Mouse (Mus musculus) hindbrain, embryonic 12.5 days (tissue): ENCODE measurements at regions not wholly inside any gene's neighbourhood (a gene's known extent, or its start where the extent isn't known, plus 50 kb on each side); places are given as distances from the start of the nearest gene placed in this dataset.
A peak's percentile ranks its signal among the peaks of the same experiment; 100 is the strongest.

Source experiments
- ATAC-seq: fragments of 200-750 bp; cut with Nextera tagmentation; 2 replicates; pipeline ENCODE4 v1.8.0; 2017; ENCODE audit warnings: moderate TSS enrichment; ENCODE audit not compliant: low FRiP score
- H3K27ac ChIP-seq: fragments of 300-500 bp; sonication (generic); 2 replicates; pipeline ENCODE4 v1.5.1; 2016; ENCODE audit warnings: mild to moderate bottlenecking
- H3K27me3 ChIP-seq: fragments of 300-500 bp; sonication (generic); 2 replicates; pipeline ENCODE4 v1.6.1; 2016; ENCODE audit warnings: mild to moderate bottlenecking
- H3K36me3 ChIP-seq: fragments of 300-500 bp; sonication (generic); 2 replicates; pipeline ENCODE4 v1.6.1; 2016; ENCODE audit warnings: mild to moderate bottlenecking
- H3K4me1 ChIP-seq: fragments of 300-500 bp; sonication (generic); 2 replicates; pipeline ENCODE4 v1.6.1; 2016
- H3K4me2 ChIP-seq: fragments of 300-500 bp; sonication (generic); replicated peaks from 2 replicates; pipeline ENCODE4 v1.6.1; 2016; ENCODE audit warnings: mild to moderate bottlenecking
- H3K4me3 ChIP-seq: fragments of 300-500 bp; sonication (generic); 2 replicates; pipeline ENCODE4 v1.5.1; 2016; ENCODE audit warnings: mild to moderate bottlenecking
- H3K9ac ChIP-seq: fragments of 300-500 bp; sonication (generic); 2 replicates; pipeline ENCODE4 v1.6.1; 2016; ENCODE audit warnings: mild to moderate bottlenecking, moderate library complexity
- H3K9me3 ChIP-seq: fragments of 300-500 bp; sonication (generic); replicated peaks from 2 replicates; pipeline ENCODE4 v1.6.1; 2016; ENCODE audit warnings: mild to moderate bottlenecking
- WGBS: fragments of 180-500 bp; shearing (Covaris S2); methylation state at CpG from one replicate; pipeline ENCODE4 v1.1.7; 2016; 5-methylcytosine and 5-hydroxymethylcytosine counted together

GRCm38 (mm10) chr4:127598610-127599009 is 240.6 kb upstream of the Gjb5 start:
- 79% methylated on average over 3 of the region's 3 CpGs for WGBS
- H3K9me3 ChIP-seq = no peaks in the 10 kb centered on the region
- no peak overlapping the region for H3K4me3 ChIP-seq
- H3K9ac ChIP-seq = no peak overlapping the region
- no peak overlapping the region for H3K27ac ChIP-seq
- no peak overlapping the region for H3K4me2 ChIP-seq
- no peaks in the 10 kb centered on the region for H3K27me3 ChIP-seq
- ATAC-seq = no peak
- H3K36me3 ChIP-seq = no peaks in the 10 kb centered on the region
- H3K4me1 ChIP-seq = peaks cover 9% of the 10 kb centered on the region; the same call in 1 of the 2 replicates

DNA sequence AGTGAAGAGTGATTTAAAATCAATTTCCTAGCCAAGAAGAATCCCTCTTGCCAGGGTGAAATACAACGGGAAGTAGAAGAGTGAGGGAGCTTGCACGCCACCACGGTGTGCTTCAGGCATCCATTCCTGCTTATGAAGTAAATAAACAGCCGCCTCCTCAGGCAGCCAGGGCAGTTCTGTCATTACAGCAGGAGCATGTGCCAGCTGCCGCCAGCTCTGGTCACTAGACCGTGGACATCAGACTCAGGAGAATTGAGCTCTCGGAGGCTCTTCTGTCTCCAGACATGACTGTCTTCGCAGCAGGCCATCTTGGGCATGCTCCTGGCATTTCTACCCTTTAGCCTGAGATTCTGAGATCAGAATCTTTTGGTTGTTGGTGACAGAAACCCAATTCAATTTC is 236.1 kb upstream of the Gjb5 start:
- Histone ChIP-seq H3K4me1 (0 out of 2 replicates have a peak, but pooled peaks cover 3% of the 10 kb centered on the region), H3K36me3 (no peaks in the 10 kb centered on the region), H3K4me3 (no peak overlapping the region), H3K4me2 (no peak overlapping the region), H3K9me3 (no peaks in the 10 kb centered on the region), H3K27me3 (no peaks in the 10 kb centered on the region), H3K27ac (no peak overlapping the region), H3K9ac (no peak overlapping the region)
- ATAC-seq = no peak
- 68% methylated on average over 8 of the region's 8 CpGs for WGBS

- WGBS = 54% methylated on average over 3 of the region's 3 CpGs
- no peaks in the 10 kb centered on the region for H3K36me3 ChIP-seq
- no peak for ATAC-seq
- no peak overlapping the region for H3K27ac ChIP-seq
- no peak overlapping the region for H3K4me3 ChIP-seq
- H3K9ac ChIP-seq = no peak overlapping the region
- H3K4me2 ChIP-seq = no peak overlapping the region
- H3K9me3 ChIP-seq = no peaks in the 10 kb centered on the region
- H3K27me3 ChIP-seq = no peaks in the 10 kb centered on the region
- 0 out of 2 replicates have a peak, but pooled peaks cover 3% of the 10 kb centered on the region for H3K4me1 ChIP-seq
Observed at GRCm38 (mm10) chr4:127591540-127591939, 233.6 kb upstream of the Gjb5 start.

DNA sequence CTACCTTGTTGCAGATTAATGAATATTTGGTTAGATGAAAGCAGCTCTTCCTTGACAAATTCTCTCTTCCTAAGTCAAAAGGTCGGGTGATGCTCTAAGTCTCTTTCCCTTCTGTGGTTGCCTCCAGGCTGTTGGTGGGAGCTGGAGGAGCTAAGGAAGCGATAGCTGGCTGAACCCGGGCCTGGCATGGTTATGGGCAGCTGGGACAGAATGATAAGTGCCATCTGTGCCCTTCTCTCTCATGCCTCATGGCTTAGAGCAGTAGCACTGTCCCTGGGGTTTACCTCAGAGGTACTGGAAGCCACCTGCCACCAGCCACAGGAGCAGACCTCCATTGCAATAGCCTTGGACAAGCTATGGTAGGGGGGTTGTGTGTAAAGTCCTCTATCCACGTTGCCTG is 228.8 kb upstream of the Gjb5 start:
- Histone ChIP-seq H3K36me3 (no peaks in the 10 kb centered on the region), H3K27me3 (no peaks in the 10 kb centered on the region), H3K27ac (no peak overlapping the region), H3K4me1 (no peaks in the 10 kb centered on the region), H3K4me3 (no peak overlapping the region), H3K9me3 (no peaks in the 10 kb centered on the region), H3K9ac (no peak overlapping the region), H3K4me2 (no peak overlapping the region)
- 73% methylated on average over 4 of the region's 4 CpGs for WGBS
- no peak for ATAC-seq

- Histone ChIP-seq H3K4me1 (no peaks in the 10 kb centered on the region), H3K9me3 (peaks cover 4% of the 10 kb centered on the region; the same call in 1 of the 2 replicates), H3K9ac (no peak overlapping the region), H3K27me3 (no peaks in the 10 kb centered on the region), H3K27ac (no peak overlapping the region), H3K4me2 (no peak overlapping the region), H3K36me3 (no peaks in the 10 kb centered on the region), H3K4me3 (no peak overlapping the region)
- no peak for ATAC-seq
- WGBS = 90% methylated on average over 3 of the region's 3 CpGs
Observed at GRCm38 (mm10) chr4:127576521-127576920, 218.5 kb upstream of the Gjb5 start.

DNA sequence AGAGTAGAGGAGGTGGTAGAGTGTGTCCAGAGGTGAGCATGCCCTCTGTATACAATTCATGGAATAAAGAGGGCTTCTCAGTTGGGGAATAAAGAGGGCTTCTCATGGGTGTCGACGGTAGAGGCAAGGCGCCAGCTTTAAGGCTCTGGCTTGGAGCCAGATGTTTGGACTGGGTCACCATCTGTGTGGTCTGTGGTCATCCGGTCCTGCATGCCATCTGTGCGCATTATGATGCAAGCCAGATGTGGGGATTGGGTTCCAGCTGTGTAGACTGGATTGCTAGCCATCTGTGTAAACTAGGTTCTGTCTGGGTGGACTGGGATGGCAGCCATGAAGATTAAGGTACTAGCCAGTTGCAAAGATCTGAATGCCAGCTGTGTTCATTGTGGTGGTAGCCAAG is 204.6 kb upstream of the Gjb5 start:
- Histone ChIP-seq H3K9me3 (no peaks in the 10 kb centered on the region), H3K27me3 (no peaks in the 10 kb centered on the region), H3K27ac (no peak overlapping the region), H3K36me3 (no peaks in the 10 kb centered on the region), H3K4me1 (0 out of 2 replicates have a peak, but pooled peaks cover 4% of the 10 kb centered on the region), H3K4me2 (no peak overlapping the region), H3K9ac (no peak overlapping the region), H3K4me3 (no peak overlapping the region)
- no peak for ATAC-seq
- 71% methylated on average over 5 of the region's 5 CpGs for WGBS

DNA sequence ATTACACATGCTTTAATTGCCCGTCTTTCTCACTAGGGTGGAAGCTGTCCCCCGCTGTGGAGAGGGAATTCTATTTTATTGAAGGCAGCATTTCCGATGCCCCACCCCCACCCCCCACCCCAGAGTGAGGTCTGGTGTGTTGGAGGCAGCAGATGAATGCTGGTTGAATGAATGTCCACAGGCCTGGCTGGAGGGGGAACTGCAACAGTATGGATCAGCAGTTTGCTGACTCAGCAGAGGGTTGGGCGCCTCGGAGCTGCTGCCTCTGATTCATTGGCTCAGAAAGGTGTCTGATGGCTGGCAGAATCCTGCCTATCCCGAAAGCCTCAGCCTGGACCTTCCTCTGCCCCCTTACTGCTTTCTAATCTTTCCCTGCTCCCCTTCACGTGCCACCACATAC is 200.6 kb upstream of the Gjb5 start:
- Histone ChIP-seq H3K27me3 (no peaks in the 10 kb centered on the region), H3K27ac (no peak overlapping the region), H3K4me1 (0 out of 2 replicates have a peak, but pooled peaks cover 4% of the 10 kb centered on the region), H3K36me3 (no peaks in the 10 kb centered on the region), H3K4me3 (no peak overlapping the region), H3K4me2 (no peak overlapping the region), H3K9me3 (no peaks in the 10 kb centered on the region), H3K9ac (no peak overlapping the region)
- peak; percentile 26; the same call in 1 of the 2 replicates for ATAC-seq
- 56% methylated on average over 7 of the region's 7 CpGs for WGBS

DNA sequence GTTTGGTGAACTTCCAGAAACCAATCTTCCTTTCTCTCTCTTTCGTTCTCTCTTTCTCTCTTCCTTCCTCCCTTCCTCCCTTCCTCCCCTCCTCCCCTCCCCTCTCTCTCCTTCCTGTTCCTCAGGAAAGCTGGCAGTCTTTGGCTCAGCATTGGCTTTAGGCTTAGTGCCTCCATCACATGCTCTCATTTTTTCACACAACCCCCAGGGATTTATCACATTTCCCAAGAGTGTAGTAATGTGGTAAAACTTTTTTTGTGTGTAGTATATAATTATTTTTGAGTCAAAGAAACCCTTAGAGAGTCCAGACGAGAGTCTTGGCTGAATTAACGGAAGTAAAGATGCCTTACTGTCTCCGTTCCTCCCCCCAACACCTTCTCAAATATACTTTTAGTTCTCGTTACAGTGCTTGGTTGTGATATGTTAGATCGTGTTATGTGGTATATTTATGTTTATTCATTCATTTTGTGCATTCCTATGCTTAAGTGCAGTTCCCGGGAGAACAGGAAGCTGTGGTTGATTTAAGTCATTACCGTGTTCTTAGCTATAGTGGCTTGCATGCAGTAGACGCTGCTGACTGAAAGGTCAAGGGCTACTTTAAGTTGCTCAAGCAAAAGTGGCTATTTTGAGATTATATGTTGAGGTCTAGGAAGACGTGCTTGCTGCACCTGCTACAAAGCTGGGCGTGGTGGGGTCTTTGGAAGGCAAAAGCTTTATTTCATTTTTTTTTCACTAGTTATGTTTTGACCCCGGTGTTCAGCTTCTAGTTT is 194.7 kb upstream of the Gjb5 start:
- Histone ChIP-seq H3K9me3 (no peaks in the 10 kb centered on the region), H3K27me3 (no peaks in the 10 kb centered on the region), H3K9ac (no peak overlapping the region), H3K4me2 (no peak overlapping the region), H3K27ac (no peak overlapping the region), H3K4me1 (peaks cover 10% of the 10 kb centered on the region), H3K36me3 (no peaks in the 10 kb centered on the region), H3K4me3 (no peak overlapping the region)
- no peak for ATAC-seq
- WGBS = 88% methylated on average over 12 of the region's 12 CpGs

- no peaks in the 10 kb centered on the region for H3K27me3 ChIP-seq
- no peak overlapping the region for H3K9ac ChIP-seq
- no peaks in the 10 kb centered on the region for H3K9me3 ChIP-seq
- ATAC-seq = 0 out of 2 replicates have a peak, but pooled peaks have one; percentile 32
- 46% methylated on average over 12 of the region's 12 CpGs for WGBS
- peak overlapping the region; percentile 37 for H3K4me2 ChIP-seq
- peak overlapping the region; percentile 49; the same call in 1 of the 2 replicates for H3K27ac ChIP-seq
- peaks cover 10% of the 10 kb centered on the region for H3K4me1 ChIP-seq
- 0 out of 2 replicates have a peak overlapping the region, but pooled peaks have one; percentile 8 for H3K4me3 ChIP-seq
- H3K36me3 ChIP-seq = no peaks in the 10 kb centered on the region
Observed at GRCm38 (mm10) chr4:127549581-127549980, 191.6 kb upstream of the Gjb5 start.

DNA sequence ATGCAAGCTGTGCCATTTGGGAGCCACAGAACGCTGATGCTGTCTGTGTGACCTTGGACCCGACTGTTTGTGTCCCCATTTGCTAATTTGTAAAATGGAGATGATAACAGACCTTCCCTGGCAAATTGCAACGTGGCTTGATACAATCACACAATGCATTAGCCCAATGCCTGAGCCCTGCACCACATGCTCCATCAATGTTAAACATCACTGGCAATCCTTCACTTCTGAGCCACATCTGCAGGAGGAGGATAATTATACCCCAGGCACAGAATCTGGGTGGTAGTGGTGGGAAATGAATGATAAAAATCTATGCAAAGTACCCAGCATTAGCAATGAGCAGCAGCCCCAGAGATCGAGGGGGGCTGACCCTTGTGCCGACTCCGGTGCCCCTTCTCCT is 191.0 kb upstream of the Gjb5 start:
- H3K4me2 ChIP-seq = peak overlapping the region; percentile 37
- H3K9me3 ChIP-seq = no peaks in the 10 kb centered on the region
- peaks cover 10% of the 10 kb centered on the region for H3K4me1 ChIP-seq
- H3K4me3 ChIP-seq = 0 out of 2 replicates have a peak overlapping the region, but pooled peaks have one; percentile 8
- 48% methylated on average over 6 of the region's 6 CpGs for WGBS
- 0 out of 2 replicates have a peak, but pooled peaks have one; percentile 38 for ATAC-seq
- no peaks in the 10 kb centered on the region for H3K36me3 ChIP-seq
- no peaks in the 10 kb centered on the region for H3K27me3 ChIP-seq
- H3K27ac ChIP-seq = peak overlapping the region; percentile 49; the same call in 1 of the 2 replicates
- no peak overlapping the region for H3K9ac ChIP-seq

DNA sequence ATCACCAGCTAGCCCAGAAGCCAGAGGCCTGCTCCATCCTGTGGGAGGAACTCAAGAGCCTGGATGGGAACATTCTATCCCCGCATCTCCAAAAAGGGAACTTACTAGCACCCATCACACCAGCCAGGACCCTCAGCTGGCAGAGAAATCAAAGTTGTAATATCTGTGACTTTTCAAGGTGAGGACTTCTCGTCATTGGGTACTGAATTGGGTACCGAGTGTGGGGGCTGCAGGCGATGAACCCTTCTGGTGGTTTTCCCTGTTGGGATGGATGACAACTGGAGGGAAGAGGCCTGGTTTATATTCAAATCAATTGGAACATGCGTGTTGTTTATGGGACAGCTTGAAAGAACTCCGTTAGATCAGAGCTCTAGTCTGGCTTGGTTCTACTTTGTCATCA is 187.1 kb upstream of the Gjb5 start:
- Histone ChIP-seq H3K4me1 (peaks cover 10% of the 10 kb centered on the region), H3K27ac (no peak overlapping the region), H3K36me3 (no peaks in the 10 kb centered on the region), H3K4me2 (no peak overlapping the region), H3K4me3 (no peak overlapping the region), H3K9ac (no peak overlapping the region), H3K27me3 (0 out of 2 replicates have a peak, but pooled peaks cover 4% of the 10 kb centered on the region), H3K9me3 (no peaks in the 10 kb centered on the region)
- no peak for ATAC-seq
- 93% methylated on average over 6 of the region's 6 CpGs for WGBS

DNA sequence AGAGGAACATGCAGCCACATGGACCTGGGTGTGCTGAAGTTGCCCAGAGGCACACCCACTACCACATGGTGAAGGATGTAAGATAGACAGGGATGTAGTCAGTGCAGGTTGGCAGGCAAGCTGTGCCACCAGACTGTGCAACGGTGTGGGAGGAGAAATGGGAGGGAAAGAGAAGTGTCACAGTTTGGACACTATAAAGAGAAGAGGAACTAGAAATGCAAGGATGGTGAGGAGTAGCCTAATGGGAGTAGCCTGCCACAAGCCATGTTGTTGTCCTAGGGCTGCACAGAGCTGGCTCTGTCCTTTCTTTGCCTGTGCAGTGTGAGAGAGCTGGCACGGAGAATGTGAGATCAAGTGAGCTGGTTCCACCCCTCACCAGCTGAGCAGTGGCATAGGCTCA is 185.3 kb upstream of the Gjb5 start:
- no peaks in the 10 kb centered on the region for H3K9me3 ChIP-seq
- no peak for ATAC-seq
- no peak overlapping the region for H3K4me2 ChIP-seq
- no peak overlapping the region for H3K4me3 ChIP-seq
- H3K27me3 ChIP-seq = 0 out of 2 replicates have a peak, but pooled peaks cover 4% of the 10 kb centered on the region
- 97% methylated on average over 2 of the region's 2 CpGs for WGBS
- H3K27ac ChIP-seq = no peak overlapping the region
- no peaks in the 10 kb centered on the region for H3K4me1 ChIP-seq
- no peaks in the 10 kb centered on the region for H3K36me3 ChIP-seq
- H3K9ac ChIP-seq = no peak overlapping the region

DNA sequence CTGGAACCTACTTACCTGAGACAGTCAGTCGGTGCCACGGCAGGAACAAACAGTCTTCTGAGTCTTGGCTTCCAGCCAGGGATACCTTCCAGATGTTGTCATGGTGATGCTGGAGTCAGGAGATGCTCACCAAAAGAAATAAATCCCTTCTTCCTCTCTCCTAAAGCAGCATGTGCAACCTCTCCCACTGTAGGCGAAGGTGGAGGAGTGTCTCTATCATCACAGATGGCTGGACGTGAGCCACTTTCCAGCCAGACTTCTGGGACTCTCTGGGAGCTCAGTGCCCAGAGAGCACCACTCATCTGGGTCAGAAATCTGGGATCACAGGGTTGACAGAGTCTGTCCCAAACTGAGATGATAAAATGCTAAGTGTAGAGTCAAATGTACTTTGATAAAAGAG is 184.8 kb upstream of the Gjb5 start:
- Histone ChIP-seq H3K27ac (no peak overlapping the region), H3K4me1 (no peaks in the 10 kb centered on the region), H3K27me3 (0 out of 2 replicates have a peak, but pooled peaks cover 4% of the 10 kb centered on the region), H3K36me3 (no peaks in the 10 kb centered on the region), H3K4me3 (no peak overlapping the region), H3K9ac (no peak overlapping the region), H3K4me2 (no peak overlapping the region), H3K9me3 (no peaks in the 10 kb centered on the region)
- no peak for ATAC-seq
- 81% methylated on average over 4 of the region's 4 CpGs for WGBS
